Mouse (Mus musculus) MEL (cell line): Measurements from ENCODE around the gene Fam57b. TPM values are rescaled to one million over a fixed set of nuclear protein-coding genes. Genes with fewer than 3 reads are reported as not detected.

ENCODE experiments used
- DNase-seq: peaks from one replicate; pipeline ENCODE4 v3.0.0; 2011; ENCODE audit warnings: low read depth, low spot score
- H3K27ac ChIP-seq: 2 replicates; pipeline ENCODE4 v1.5.1; 2012; ENCODE audit warnings: low read depth, mild to moderate bottlenecking, control low read depth, low read length, moderate library complexity; ENCODE audit not compliant: control insufficient read depth
- H3K27me3 ChIP-seq, 2 experiments: fragments of 150-350 bp in 1 of 2; sonication (generic) in 1 of 2; 2 replicates each; pipeline ENCODE4 v1.6.1; 2012; ENCODE audit warnings: low read length in 2 of 2, mild to moderate bottlenecking in 2 of 2, improper control_type of control experiment in 1 of 2, moderate library complexity in 1 of 2; ENCODE audit not compliant: insufficient read depth in 2 of 2, control insufficient read depth in 1 of 2
- H3K36me3 ChIP-seq, 2 experiments: 2 replicates each; pipeline ENCODE4 v1.6.1; 2012 to 2014; ENCODE audit warnings: low read length in 2 of 2, improper control_type of control experiment in 1 of 2, inconsistent platforms in 1 of 2, mild to moderate bottlenecking in 1 of 2; ENCODE audit not compliant: insufficient read depth in 2 of 2, control insufficient read depth in 1 of 2
- H3K4me1 ChIP-seq, 2 experiments: fragments of 150-350 bp in 1 of 2; sonication (generic) in 1 of 2; 2 replicates each; pipeline ENCODE4 v1.6.1; 2012; ENCODE audit warnings: low read length in 2 of 2, improper control_type of control experiment in 1 of 2, mild to moderate bottlenecking in 1 of 2; ENCODE audit not compliant: insufficient read depth in 2 of 2, control insufficient read depth in 1 of 2
- H3K4me3 ChIP-seq, 2 experiments: fragments of 150-350 bp in 1 of 2; sonication (generic) in 1 of 2; 2 replicates each; pipeline ENCODE4 v1.5.1; 2012; ENCODE audit warnings: low read depth in 2 of 2, low read length in 2 of 2, mild to moderate bottlenecking in 2 of 2, moderate library complexity in 2 of 2, control low read depth in 1 of 2, improper control_type of control experiment in 1 of 2; ENCODE audit not compliant: control insufficient read depth in 1 of 2, insufficient read depth in 1 of 2
- H3K79me2 ChIP-seq: 2 replicates; pipeline ENCODE4 v1.6.1; 2012; ENCODE audit warnings: mild to moderate bottlenecking, low read length, moderate library complexity; ENCODE audit not compliant: control insufficient read depth, poor library complexity, insufficient read depth
- H3K9ac ChIP-seq: 2 replicates; pipeline ENCODE4 v1.6.1; 2012; ENCODE audit warnings: low read depth, mild to moderate bottlenecking, control low read depth, low read length, moderate library complexity; ENCODE audit not compliant: control insufficient read depth, poor library complexity, severe bottlenecking
- H3K9me3 ChIP-seq: fragments of 150-350 bp; sonication (generic); replicated peaks from 2 replicates; pipeline ENCODE4 v1.6.1; 2012; ENCODE audit warnings: mild to moderate bottlenecking, low read length, improper control_type of control experiment, moderate library complexity; ENCODE audit not compliant: insufficient read depth
- BHLHE40 ChIP-seq: IDR thresholded peaks from 2 replicates; pipeline ENCODE4 v1.6.1; 2012; ENCODE audit warnings: low read depth, mild to moderate bottlenecking, inconsistent platforms, low read length, improper control_type of control experiment, borderline replicate concordance
- CHD1 ChIP-seq: IDR thresholded peaks from 2 replicates; pipeline ENCODE4 v1.6.1; 2012; ENCODE audit warnings: low read depth, mild to moderate bottlenecking, inconsistent platforms, low read length, improper control_type of control experiment
- CTCF ChIP-seq, 3 experiments: IDR thresholded peaks in 2 of 3; conservative IDR thresholded peaks in 1 of 3; 2 replicates each; pipeline ENCODE4 v1.5.1; 2011 to 2012; ENCODE audit warnings: low read length in 3 of 3, low read depth in 2 of 3, mild to moderate bottlenecking in 2 of 3, improper control_type of control experiment in 1 of 3, inconsistent platforms in 1 of 3, mixed read lengths in 1 of 3, moderate library complexity in 1 of 3; ENCODE audit not compliant: control insufficient read depth in 1 of 3, insufficient read depth in 1 of 3, poor library complexity in 1 of 3, severe bottlenecking in 1 of 3
- ELF1 ChIP-seq: IDR thresholded peaks from 2 replicates; pipeline ENCODE4 v1.6.1; 2014; ENCODE audit warnings: low read depth, mild to moderate bottlenecking, inconsistent platforms, low read length, improper control_type of control experiment, moderate library complexity
- EP300 ChIP-seq, 2 experiments: IDR thresholded peaks; 2 replicates each; pipeline ENCODE4 v1.6.1; 2011; ENCODE audit warnings: improper control_type of control experiment in 2 of 2, low read length in 2 of 2, low read depth in 1 of 2, mild to moderate bottlenecking in 1 of 2
- ETS1 ChIP-seq: IDR thresholded peaks from 2 replicates; pipeline ENCODE4 v1.6.1; 2012; ENCODE audit warnings: low read depth, mild to moderate bottlenecking, inconsistent platforms, low read length, improper control_type of control experiment, moderate library complexity
- GATA1 ChIP-seq: IDR thresholded peaks from 2 replicates; pipeline ENCODE4 v1.6.1; 2011; ENCODE audit warnings: low read depth, low read length, improper control_type of control experiment
- HCFC1 ChIP-seq: IDR thresholded peaks from 2 replicates; pipeline ENCODE4 v1.6.1; 2012; ENCODE audit warnings: low read depth, mild to moderate bottlenecking, inconsistent platforms, low read length, improper control_type of control experiment, moderate library complexity
- JUND ChIP-seq: IDR thresholded peaks from 2 replicates; pipeline ENCODE4 v1.6.1; 2011; ENCODE audit warnings: low read depth, mild to moderate bottlenecking, improper control_type of control experiment, low read length
- MAX ChIP-seq: IDR thresholded peaks from 2 replicates; pipeline ENCODE4 v1.6.1; 2011; ENCODE audit warnings: low read length, improper control_type of control experiment
- MAZ ChIP-seq: IDR thresholded peaks from 2 replicates; pipeline ENCODE4 v1.6.1; 2012; ENCODE audit warnings: low read depth, mild to moderate bottlenecking, inconsistent platforms, low read length, improper control_type of control experiment
- MXI1 ChIP-seq: IDR thresholded peaks from 2 replicates; pipeline ENCODE4 v1.6.1; 2011; ENCODE audit warnings: mild to moderate bottlenecking, low read depth, low read length, improper control_type of control experiment
- MYB ChIP-seq: IDR thresholded peaks from 2 replicates; pipeline ENCODE4 v1.6.1; 2011; ENCODE audit warnings: mild to moderate bottlenecking, low read depth, low read length, improper control_type of control experiment
- MYC ChIP-seq: IDR thresholded peaks from 2 replicates; pipeline ENCODE4 v1.6.1; 2011; ENCODE audit warnings: low read depth, mild to moderate bottlenecking, low read length, improper control_type of control experiment, moderate library complexity
- NELFE ChIP-seq: IDR thresholded peaks from 2 replicates; pipeline ENCODE4 v1.6.1; 2011; ENCODE audit warnings: low read depth, low read length, improper control_type of control experiment
- POLR2A ChIP-seq, 2 experiments: IDR thresholded peaks; 2 replicates each; pipeline ENCODE4 v1.6.1; 2011 to 2012; ENCODE audit warnings: low read length in 2 of 2, mild to moderate bottlenecking in 2 of 2, control low read depth in 1 of 2, improper control_type of control experiment in 1 of 2, low read depth in 1 of 2, moderate library complexity in 1 of 2; ENCODE audit not compliant: control insufficient read depth in 1 of 2, insufficient read depth in 1 of 2, poor library complexity in 1 of 2
- POLR2AphosphoS2 ChIP-seq: IDR thresholded peaks from 2 replicates; pipeline ENCODE4 v1.6.1; 2011; ENCODE audit warnings: low read length, improper control_type of control experiment
- POLR2AphosphoS5 ChIP-seq: IDR thresholded peaks from 2 replicates; pipeline ENCODE4 v1.6.1; 2012; ENCODE audit warnings: low read depth, borderline replicate concordance, mild to moderate bottlenecking, inconsistent platforms, low read length, moderate library complexity, mixed read lengths
- RAD21 ChIP-seq: IDR thresholded peaks from 2 replicates; pipeline ENCODE4 v1.6.1; 2011; ENCODE audit warnings: mild to moderate bottlenecking, low read depth, low read length, improper control_type of control experiment
- RCOR1 ChIP-seq: IDR thresholded peaks from 2 replicates; pipeline ENCODE4 v1.6.1; 2012; ENCODE audit warnings: low read depth, mild to moderate bottlenecking, inconsistent platforms, low read length, improper control_type of control experiment
- SIN3A ChIP-seq: IDR thresholded peaks from 2 replicates; pipeline ENCODE4 v1.6.1; 2012; ENCODE audit warnings: low read length, improper control_type of control experiment, inconsistent platforms
- SMC3 ChIP-seq: IDR thresholded peaks from 2 replicates; pipeline ENCODE4 v1.6.1; 2011; ENCODE audit warnings: low read depth, low read length, improper control_type of control experiment
- TAL1 ChIP-seq: IDR thresholded peaks from 2 replicates; pipeline ENCODE4 v1.6.1; 2012; ENCODE audit warnings: mild to moderate bottlenecking, inconsistent platforms, low read length, moderate library complexity, mixed read lengths
- TBP ChIP-seq: IDR thresholded peaks from 2 replicates; pipeline ENCODE4 v1.8.0; 2011; ENCODE audit warnings: low read depth, low read length, improper control_type of control experiment
- TCF12 ChIP-seq: IDR thresholded peaks from 2 replicates; pipeline ENCODE4 v1.6.1; 2014; ENCODE audit warnings: low read depth, mild to moderate bottlenecking, inconsistent platforms, low read length, improper control_type of control experiment, moderate library complexity
- UBTF ChIP-seq: IDR thresholded peaks from 2 replicates; pipeline ENCODE4 v1.6.1; 2012; ENCODE audit warnings: low read depth, mild to moderate bottlenecking, inconsistent platforms, low read length, improper control_type of control experiment, moderate library complexity, borderline replicate concordance; ENCODE audit not compliant: insufficient read depth
- USF1 ChIP-seq: IDR thresholded peaks from 2 replicates; pipeline ENCODE4 v1.6.1; 2014; ENCODE audit warnings: low read depth, mild to moderate bottlenecking, inconsistent platforms, low read length, improper control_type of control experiment, moderate library complexity
- USF2 ChIP-seq, 2 experiments: IDR thresholded peaks; 2 replicates each; pipeline ENCODE4 v1.6.1; 2011 to 2012; ENCODE audit warnings: improper control_type of control experiment in 2 of 2, low read length in 2 of 2, borderline replicate concordance in 1 of 2, inconsistent platforms in 1 of 2, low read depth in 1 of 2, mild to moderate bottlenecking in 1 of 2; ENCODE audit not compliant: insufficient read depth in 1 of 2
- ZKSCAN1 ChIP-seq: IDR thresholded peaks from 2 replicates; pipeline ENCODE4 v1.6.1; 2012; ENCODE audit warnings: low read depth, mild to moderate bottlenecking, inconsistent platforms, low read length, improper control_type of control experiment, moderate library complexity
- ZMIZ1 ChIP-seq: IDR thresholded peaks from 2 replicates; pipeline ENCODE4 v1.6.1; 2012; ENCODE audit warnings: low read depth, mild to moderate bottlenecking, inconsistent platforms, low read length, improper control_type of control experiment, moderate library complexity
- polyA plus RNA-seq, 2 experiments: library from polyadenylated mRNA; stranded (reverse) in 1 of 2; unstranded in 1 of 2; fragments of >175 nt in 1 of 2; fragments of >200 nt in 1 of 2; gene quantifications; 2 replicates each; pipeline versions ENCODE4 v1.2.1 to v1.2.4; 2012; ENCODE audit warnings: low replicate concordance in 2 of 2, low read depth in 1 of 2; ENCODE audit not compliant: insufficient read length in 2 of 2, insufficient read depth in 1 of 2, missing spikeins in 1 of 2
- total RNA-seq: library from RNA; depleted of rRNA; stranded (reverse); fragments of 300-350 nt; gene quantifications from 2 replicates; pipeline ENCODE4 v1.2.3, GENCODE M21; 2012

The Fam57b gene
- total and polyA plus RNA-seq, 3 experiments = 0.50 to 1.7 TPM; not detected in 1

DNA sequence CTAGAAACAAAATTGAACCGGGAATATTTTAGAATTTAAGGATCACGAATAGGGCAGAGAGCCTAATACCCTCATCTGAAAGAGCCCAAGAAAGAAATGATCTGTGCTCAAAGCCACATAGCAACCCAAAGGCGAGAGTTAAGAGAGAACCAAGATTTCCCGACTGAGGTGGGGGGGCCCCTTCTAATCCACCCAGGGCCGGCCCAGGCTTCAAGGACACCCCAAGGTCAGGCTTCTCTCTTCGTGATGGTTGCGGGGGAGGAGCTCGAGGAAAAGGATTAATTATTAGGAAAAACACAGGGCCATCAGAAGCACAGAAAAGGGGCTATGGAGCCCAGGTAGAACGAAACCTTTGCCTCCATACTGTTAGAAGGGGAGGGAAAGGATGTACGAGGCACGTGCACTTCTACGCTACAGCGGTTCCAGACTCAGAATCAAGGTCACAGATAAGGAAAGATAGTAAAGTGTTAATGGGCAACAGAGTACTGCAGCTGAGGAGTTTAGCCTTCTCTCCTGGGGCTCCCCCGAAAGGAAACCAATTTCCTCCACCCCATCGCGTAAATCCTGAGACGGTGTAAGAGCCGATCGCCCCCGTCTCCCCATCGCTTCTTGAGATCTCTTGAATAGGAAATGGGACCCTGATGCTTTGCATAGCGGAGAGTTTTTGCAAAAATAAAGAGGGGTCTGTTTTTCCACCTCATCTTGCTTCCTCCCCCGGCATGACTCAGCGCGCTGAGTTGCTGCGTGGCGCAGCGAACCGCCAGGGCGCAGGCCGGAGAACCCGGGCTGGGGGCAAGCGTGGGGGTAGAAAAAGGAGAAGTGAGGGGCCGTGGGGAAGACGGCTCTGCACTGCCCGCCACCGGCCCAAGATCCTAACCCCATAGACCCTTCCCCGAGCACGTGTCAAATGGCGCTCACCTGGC, 920 bp downstream of the Fam57b start:
- H3K4me1 ChIP-seq = peaks cover 17 to 38% of the 10 kb centered on the region in 2 experiments

GRCm38 (mm10) chr7:126799050-126799467, 1.6 kb downstream of the Fam57b start:
- Histone ChIP-seq H3K9ac (peak overlapping the region; percentile 96), H3K9me3 (no peaks in the 10 kb centered on the region), H3K36me3 (peaks cover 13 to 50% of the 10 kb centered on the region in 2 experiments), H3K4me3 (peak overlapping the region; percentile 87 to 95), H3K4me1 (peaks cover 20 to 45% of the 10 kb centered on the region in 2 experiments), H3K79me2 (peaks cover 35% of the 10 kb centered on the region), H3K27ac (peak overlapping the region; percentile 94), H3K27me3 (no peaks in the 10 kb centered on the region)
- peak; percentile 99 for DNase-seq
- TF ChIP-seq EP300 (IDR thresholded peaks at IDR 0.05; ENCODE audit: low read depth in 1 of 2, low read length in 2 of 2) (no peak), SMC3 (no peak), MAX (peak; percentile 34), NELFE (peak; percentile 99), JUND (no peak), RAD21 (no peak), CTCF (IDR thresholded peaks at IDR 0.05 in 2 of 3, conservative IDR thresholded peaks at IDR 0.05 in 1 of 3; ENCODE audit: control insufficient read depth in 1 of 3, insufficient read depth in 1 of 3, low read depth in 2 of 3, low read length in 3 of 3, poor library complexity in 1 of 3, severe bottlenecking in 1 of 3) (no peak), MYC (no peak), HCFC1 (peak; percentile 59), MYB (no peak), ZKSCAN1 (no peak), ELF1 (0 out of 2 replicates have a peak, but pooled peaks have one; percentile 7), POLR2AphosphoS2 (peak; percentile 94; the same call in 1 of the 2 replicates), TCF12 (no peak; the same call in 1 of the 2 replicates), POLR2AphosphoS5 (no peak), UBTF (0 out of 2 replicates have a peak, but pooled peaks have one; percentile 71), TAL1 (no peak), SIN3A (peak; percentile 80; the same call in 1 of the 2 replicates), TBP (peak; percentile 96), ZMIZ1 (peak; percentile 98)

More for the DNA sequence above, 920 bp downstream of the Fam57b start:
- Histone ChIP-seq H3K27me3 (no peaks in the 10 kb centered on the region), H3K4me3 (peak overlapping the region; percentile 87 to 95), H3K79me2 (peaks cover 35% of the 10 kb centered on the region), H3K9ac (peak overlapping the region; percentile 96), H3K36me3 (peaks cover 13 to 46% of the 10 kb centered on the region in 2 experiments), H3K9me3 (no peaks in the 10 kb centered on the region), H3K27ac (peak overlapping the region; percentile 94)
- no peak for DNase-seq
- 0 out of 2 replicates have a peak, but pooled peaks have one; percentile 6 for TF ChIP-seq RCOR1
- TF ChIP-seq ZKSCAN1 = no peak
- TF ChIP-seq USF2 (IDR thresholded peaks at IDR 0.05; ENCODE audit: borderline replicate concordance in 1 of 2, insufficient read depth in 1 of 2, low read depth in 1 of 2, low read length in 2 of 2) = no peak
- peak; percentile 90; the same call in 1 of the 2 replicates for TF ChIP-seq MYC
- TF ChIP-seq BHLHE40 = peak; percentile 96
- TF ChIP-seq ETS1 = peak; percentile 72
- no peak for TF ChIP-seq MYB
- peak; percentile 61; the same call in 1 of the 2 replicates for TF ChIP-seq SIN3A
- TF ChIP-seq MAX = peak; percentile 86
- TF ChIP-seq CHD1 = 0 out of 2 replicates have a peak, but pooled peaks have one; percentile 38
- TF ChIP-seq MXI1 = peak; percentile 95
- peak; percentile 70 for TF ChIP-seq GATA1
- TF ChIP-seq POLR2A (IDR thresholded peaks at IDR 0.05; ENCODE audit: control insufficient read depth in 1 of 2, insufficient read depth in 1 of 2, low read depth in 1 of 2, low read length in 2 of 2, poor library complexity in 1 of 2) = peak in 1 of 2 experiments; percentile 6; a peak in 1 of 4 replicates
- no peak; the same call in 1 of the 2 replicates for TF ChIP-seq HCFC1
- 0 out of 2 replicates have a peak, but pooled peaks have one; percentile 35 for TF ChIP-seq MAZ
- TF ChIP-seq EP300 (IDR thresholded peaks at IDR 0.05; ENCODE audit: low read depth in 1 of 2, low read length in 2 of 2) = 0 out of 4 replicates have a peak, but pooled peaks of 1 of the 2 experiments have one; percentile 2
- peak; percentile 61; the same call in 1 of the 2 replicates for TF ChIP-seq ZMIZ1
- TF ChIP-seq NELFE = peak; percentile 23
- TF ChIP-seq CTCF (IDR thresholded peaks at IDR 0.05 in 2 of 3, conservative IDR thresholded peaks at IDR 0.05 in 1 of 3; ENCODE audit: control insufficient read depth in 1 of 3, insufficient read depth in 1 of 3, low read depth in 2 of 3, low read length in 3 of 3, poor library complexity in 1 of 3, severe bottlenecking in 1 of 3) = no peak
- TF ChIP-seq USF1 = peak; percentile 60; the same call in 1 of the 2 replicates
- TF ChIP-seq, all 39 proteins: peak for 15
